Mouse (Mus musculus) stomach, postnatal 0 days (tissue): ENCODE results near the gene Zfp202.

ENCODE experiments used
- CTCF ChIP-seq: IDR thresholded peaks from 2 replicates; pipeline ENCODE4 v1.5.1; 2016; ENCODE audit warnings: antibody characterized with exemption, low read depth, mild to moderate bottlenecking, moderate library complexity
- EP300 ChIP-seq: optimal IDR thresholded peaks from 2 replicates; pipeline ENCODE3; 2016; ENCODE audit warnings: antibody characterized with exemption

DNA sequence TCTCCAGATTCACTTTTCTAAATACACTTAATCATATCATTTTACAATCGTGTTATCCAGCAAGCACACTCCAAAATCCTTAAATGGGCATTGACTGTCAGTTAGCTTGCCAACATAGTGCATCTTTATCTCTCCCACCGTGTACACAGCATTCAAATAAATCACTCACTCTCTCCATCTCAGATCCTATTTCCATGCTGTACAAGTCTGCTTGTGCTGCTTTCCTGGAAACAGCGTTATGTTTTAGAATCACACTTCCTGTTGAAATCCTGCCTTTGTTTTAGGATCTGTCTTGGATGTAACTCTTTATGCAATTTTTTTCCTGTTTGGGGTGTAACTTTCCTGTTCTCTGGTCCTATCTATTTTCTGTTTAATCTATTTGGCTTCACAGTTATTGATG lies 60.3 kb downstream of the Zfp202 start:
- TF ChIP-seq CTCF, result no peak
- no peak for TF ChIP-seq EP300
